Comparison of ENCODE assay signal across 32 mouse cellular contexts in genomic region chr13:98340506-98340905, GRCm38 (mm10). TPM values are rescaled to one million over a fixed set of nuclear protein-coding genes. Genes with fewer than 3 reads are reported as not detected.
DNase-seq lines count a peak whose midpoint lies in the region; ATAC-seq lines count a peak whose summit lies in the region.
"Had no signal": no experiment of that assay in that cellular context is flagged by ENCODE, and none has a peak within 500 bp of the region (broad histone marks: within the 10 kb centered on the region; RNA-seq: fewer than 3 reads in every experiment).

No protein-coding gene starts in this region.

- intact Hi-C loops in heart, postnatal 25 days (cut with DNase I), result no loop called here

- H3K27ac ChIP-seq in heart, embryonic 11.5 days (ENCODE audit: low read depth, low read length), result no peak overlapping the region
- H3K27ac ChIP-seq: embryonic facial prominence, embryonic 12.5 days; forebrain, embryonic 15.5 days; limb, embryonic 12.5 days; lung, embryonic 15.5 days; stomach, embryonic 15.5 days had no signal

- H3K9ac ChIP-seq in heart, embryonic 11.5 days (ENCODE audit: low read depth, low read length), result no peak overlapping the region
- H3K9ac ChIP-seq: embryonic facial prominence, embryonic 12.5 days; forebrain, embryonic 15.5 days; limb, embryonic 12.5 days; lung, embryonic 15.5 days; stomach, embryonic 15.5 days had no signal

- H3K36me3 ChIP-seq in heart, embryonic 11.5 days (ENCODE audit: control insufficient read depth, insufficient read depth, low read length), result no peaks in the 10 kb centered on the region
- H3K36me3 ChIP-seq: embryonic facial prominence, embryonic 12.5 days; forebrain, embryonic 15.5 days; limb, embryonic 12.5 days; lung, embryonic 15.5 days; stomach, embryonic 15.5 days had no signal

- no peak for ATAC-seq in heart, embryonic 11.5 days (replicated peaks; ENCODE audit: insufficient number of reproducible peaks, low FRiP score, low TSS enrichment)
- ATAC-seq: forebrain, embryonic 15.5 days; hindbrain, embryonic 16.5 days; midbrain, embryonic 16.5 days had no signal

- no peaks in the 10 kb centered on the region for H3K9me3 ChIP-seq in heart, embryonic 11.5 days (replicated peaks; ENCODE audit: control insufficient read depth, low read length)
- H3K9me3 ChIP-seq: embryonic facial prominence, embryonic 12.5 days; forebrain, embryonic 15.5 days; limb, embryonic 12.5 days; lung, embryonic 15.5 days; stomach, embryonic 15.5 days had no signal

- no peaks in the 10 kb centered on the region for H3K27me3 ChIP-seq in heart, embryonic 11.5 days (ENCODE audit: control insufficient read depth, insufficient read depth, low read length)
- H3K27me3 ChIP-seq: lung, embryonic 15.5 days; stomach, embryonic 15.5 days had no signal

- DNase-seq in heart, adult 11 months, result peak; percentile 95
- DNase-seq in kidney, postnatal 25 days, result peak; percentile 38 to 39
- DNase-seq in kidney, adult 8-10 months, result no peak
- DNase-seq in lung, postnatal 4 days, result peak; percentile 34 to 67
- DNase-seq in lung, postnatal 36 days, result no peak
- DNase-seq in heart, postnatal 25 days (ENCODE audit: low spot score), result peak; percentile 4
- no peak for DNase-seq in cerebellum, postnatal 4 days (ENCODE audit: low spot score in 2 of 2)
- DNase-seq: adrenal gland, postnatal 14 days; cerebellum, adult 11 months; cerebellum, adult 9-10 months; cerebellum, postnatal 36 days; embryo, embryonic 11 days; right cerebral cortex, postnatal 25 days; thymus, adult 18-20 months; thymus, postnatal 4 days had no signal

- 73% methylated on average over 5 of the region's 5 CpGs for WGBS in heart, embryonic 11.5 days (ENCODE audit: insufficient replicate concordance)

- no peak overlapping the region for H3K4me3 ChIP-seq in heart, embryonic 11.5 days (ENCODE audit: low read depth, low read length)
- H3K4me3 ChIP-seq: embryonic facial prominence, embryonic 12.5 days; forebrain, embryonic 15.5 days; limb, embryonic 12.5 days; lung, embryonic 15.5 days; stomach, embryonic 15.5 days had no signal

- H3K4me2 ChIP-seq in heart, embryonic 11.5 days, result no peak overlapping the region
- H3K4me2 ChIP-seq: embryonic facial prominence, embryonic 12.5 days; forebrain, embryonic 15.5 days; limb, embryonic 12.5 days; liver, embryonic 11.5 days; lung, embryonic 15.5 days; midbrain, embryonic 11.5 days; stomach, embryonic 15.5 days had no signal

- no peaks in the 10 kb centered on the region for H3K4me1 ChIP-seq in heart, embryonic 11.5 days (ENCODE audit: control insufficient read depth, insufficient read depth, low read length)
- H3K4me1 ChIP-seq: embryonic facial prominence, embryonic 12.5 days; forebrain, embryonic 15.5 days; lung, embryonic 15.5 days; stomach, embryonic 15.5 days had no signal

RNA-seq across cellular contexts. Expression of gene Foxd1, which starts 13.5 kb away (rescaled TPM):
- polyA plus RNA-seq in heart, embryonic 11.5 days (2014; fragmentation: Nextera tagmentation; extraction: Ambion mirVana), result 0.13 and 0.20 TPM in 2 replicates
- under 1 TPM in 1 of 2 experiments, not detected in 1; 0.05 TPM for total RNA-seq in heart, postnatal 25 days (2021)
- total RNA-seq: granulocyte monocyte progenitor cell, adult 5-6 weeks; megakaryocyte, adult 5-6 weeks; MEL; neutrophil, adult 5-6 weeks had no signal
- polyA plus RNA-seq: heart, embryonic 16.5 days; intestine, embryonic 14.5 days; liver, embryonic 11.5 days; liver, embryonic 16.5 days; stomach, embryonic 15.5 days had no signal

RNA-seq across cellular contexts. Expression of gene Btf3, which starts 23.7 kb away (rescaled TPM):
- 523 and 573 TPM in 2 replicates for polyA plus RNA-seq in heart, embryonic 11.5 days (2014; fragmentation: Nextera tagmentation; extraction: Ambion mirVana)
- 100 to 1,000 TPM; 190 to 219 TPM for total RNA-seq in heart, postnatal 25 days (2021)

Comparison
In these comparisons a context has a peak if more than half of its experiments do, and no peak if none do; other contexts are left out.
1. DNase-seq: peak in heart, adult 11 months (single experiment), kidney, postnatal 25 days (2 of 2), lung, postnatal 4 days (2 of 2) and heart, postnatal 25 days (single experiment); none in kidney, adult 8-10 months (0 of 2), lung, postnatal 36 days (single experiment) and cerebellum, postnatal 4 days (0 of 2).